Mouse (Mus musculus): Measurements from ENCODE around the gene Atxn10. TPM values are rescaled to one million over a fixed set of nuclear protein-coding genes. Genes with fewer than 3 reads are reported as not detected.
A peak's percentile ranks its signal among the peaks of the same experiment; 100 is the strongest.

Atxn10 gene
- total RNA-seq, 2 experiments from 2014 or later = 108 to 119 TPM

DNA sequence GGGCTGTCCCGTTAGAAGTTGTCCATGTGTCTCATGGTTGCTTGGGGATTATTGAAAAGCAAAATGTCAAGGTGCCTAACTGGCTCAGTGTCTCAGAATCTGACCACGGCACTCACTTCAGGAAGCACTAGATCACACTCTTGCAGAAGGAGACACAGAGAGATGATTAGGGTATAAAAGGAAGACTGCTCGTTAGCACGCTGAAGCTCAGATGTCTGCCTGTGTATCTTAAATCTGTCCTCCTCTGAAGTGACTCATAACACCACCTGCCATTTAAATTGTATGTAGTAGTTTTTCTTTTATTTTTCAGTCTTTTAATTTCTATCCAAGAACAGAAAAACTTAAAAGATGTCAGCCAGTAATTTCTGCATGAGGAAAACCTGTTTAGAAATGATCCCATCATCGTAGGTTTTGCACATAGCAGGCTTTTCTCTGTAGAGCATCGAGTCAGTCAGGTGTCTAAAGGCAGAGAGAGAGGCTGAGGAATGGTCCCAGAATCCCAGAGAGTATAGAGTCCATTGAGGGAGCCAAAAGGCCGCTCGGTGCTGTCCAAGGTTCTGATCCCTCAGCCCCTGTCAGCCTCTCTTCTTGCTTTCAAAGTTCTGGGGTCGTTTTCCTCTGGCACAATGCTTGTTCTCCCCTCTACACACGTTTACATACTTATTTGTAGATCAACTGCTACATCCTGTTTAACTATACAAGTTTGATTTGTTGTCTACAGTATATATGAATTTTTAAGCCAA, 128.9 kb downstream of the Atxn10 start:
- no peak for DNase-seq (ENCODE audit: low spot score in 2 of 2)

DNA sequence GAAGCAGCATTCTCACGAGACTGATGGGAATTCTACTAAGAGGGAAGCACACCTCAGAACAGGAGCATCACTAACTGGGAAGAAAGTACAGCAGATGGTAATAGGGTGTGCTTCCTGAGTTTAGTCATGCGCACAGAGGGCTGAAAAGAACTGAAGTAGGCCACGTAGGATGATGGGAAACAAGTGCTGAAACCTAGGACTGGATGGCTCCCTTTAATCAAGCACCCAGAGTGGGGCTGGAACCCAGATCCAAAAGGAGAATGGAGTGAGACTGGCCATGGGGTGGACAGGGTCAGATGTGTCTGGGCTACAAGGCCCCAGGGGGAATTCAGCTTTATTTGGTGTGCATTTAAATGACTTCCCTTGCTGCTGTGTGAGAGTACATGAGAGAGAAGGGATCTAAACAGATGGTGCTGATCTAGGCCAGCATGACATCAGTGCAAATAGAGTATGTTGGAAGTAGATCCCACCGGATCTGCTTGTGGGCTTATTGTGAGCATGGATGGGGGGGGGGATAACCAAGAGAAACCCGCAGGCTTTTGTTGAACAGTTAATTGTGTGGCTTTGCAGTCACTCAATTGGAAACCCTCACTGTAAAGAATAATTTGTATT, 130.5 kb downstream of the Atxn10 start:
- no peak for DNase-seq (ENCODE audit: low spot score in 2 of 2)

DNA sequence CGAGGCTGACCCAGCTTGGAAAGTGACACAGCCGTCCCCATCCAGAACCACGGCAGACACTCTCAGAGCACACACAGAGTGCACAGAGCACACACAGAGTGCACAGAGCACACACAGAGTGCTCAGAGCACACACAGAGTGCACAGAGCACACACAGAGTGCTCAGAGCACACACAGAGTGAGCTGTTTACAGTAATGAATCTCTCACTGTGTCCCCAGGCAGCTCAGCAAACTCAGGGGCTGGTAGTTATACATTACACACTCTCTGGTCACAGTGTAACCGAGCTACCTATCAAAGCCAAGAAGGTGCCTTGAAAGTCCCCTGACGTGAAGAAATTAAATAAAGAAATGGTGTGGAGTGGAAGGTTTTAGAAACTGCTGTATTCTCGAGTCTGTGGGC, 133.4 kb downstream of the Atxn10 start:
- DNase-seq (ENCODE audit: low spot score in 2 of 2) = no peak

DNA sequence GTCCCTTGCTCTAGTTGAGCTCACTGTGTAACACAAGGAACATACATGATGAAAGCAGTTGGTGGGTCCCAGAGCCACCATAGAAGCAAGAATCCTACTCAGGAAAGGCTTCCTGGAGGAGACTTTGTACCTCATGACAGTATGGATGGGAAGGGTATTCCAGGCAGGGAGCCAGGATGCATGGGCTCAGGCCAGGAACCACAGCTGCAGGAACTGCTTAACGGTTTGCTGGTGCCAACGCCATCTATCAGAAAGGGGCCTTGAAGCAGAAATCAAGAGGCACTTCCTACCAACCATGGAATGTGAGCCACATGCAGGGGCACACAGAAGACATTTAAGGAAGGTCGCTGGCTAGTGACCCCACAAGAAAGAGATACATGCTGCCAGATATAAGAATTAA, 138.7 kb downstream of the Atxn10 start:
- DNase-seq (ENCODE audit: low spot score in 2 of 2) = no peak

DNA sequence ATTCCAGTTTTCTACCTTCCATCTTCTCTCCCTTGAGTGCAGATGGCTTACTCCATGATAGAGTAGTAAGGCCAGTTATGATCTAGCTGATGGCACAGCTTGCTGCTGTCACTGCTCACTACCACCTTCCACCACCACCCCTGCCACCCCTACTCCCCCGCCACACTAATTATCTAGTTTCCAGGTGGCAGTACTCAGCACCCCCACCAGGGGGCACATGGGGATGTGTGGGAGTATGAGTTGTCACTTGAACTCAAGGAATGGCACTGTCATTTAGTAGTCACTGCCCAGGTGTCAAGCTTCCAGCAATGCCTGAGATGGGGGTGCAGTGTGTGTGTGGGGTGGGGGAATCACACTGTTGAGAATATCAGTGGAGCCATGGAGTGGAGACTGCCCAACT, 141.5 kb downstream of the Atxn10 start:
- peak; percentile 72 to 78 for DNase-seq (ENCODE audit: low spot score in 2 of 2)

DNA sequence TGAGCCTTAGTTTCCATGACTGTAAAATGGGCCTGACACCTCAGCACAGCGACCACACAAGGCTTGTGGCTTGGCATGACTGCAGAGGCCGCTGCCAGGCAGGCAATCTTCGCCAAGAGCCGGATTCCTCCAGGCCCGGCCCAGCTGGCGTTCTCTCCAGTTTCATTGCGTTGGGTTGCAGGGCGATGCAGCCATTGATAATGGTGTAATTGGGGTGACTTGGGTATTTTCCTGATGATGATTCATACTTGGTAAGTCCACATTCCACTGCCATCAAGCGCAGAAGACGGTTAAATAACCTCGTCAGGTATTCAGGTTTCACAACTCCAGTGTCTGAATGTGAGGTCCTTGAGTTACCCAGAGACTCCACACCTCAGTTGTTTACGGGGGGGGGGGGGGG, 143.3 kb downstream of the Atxn10 start:
- no peak for DNase-seq (ENCODE audit: low spot score in 2 of 2)

DNA sequence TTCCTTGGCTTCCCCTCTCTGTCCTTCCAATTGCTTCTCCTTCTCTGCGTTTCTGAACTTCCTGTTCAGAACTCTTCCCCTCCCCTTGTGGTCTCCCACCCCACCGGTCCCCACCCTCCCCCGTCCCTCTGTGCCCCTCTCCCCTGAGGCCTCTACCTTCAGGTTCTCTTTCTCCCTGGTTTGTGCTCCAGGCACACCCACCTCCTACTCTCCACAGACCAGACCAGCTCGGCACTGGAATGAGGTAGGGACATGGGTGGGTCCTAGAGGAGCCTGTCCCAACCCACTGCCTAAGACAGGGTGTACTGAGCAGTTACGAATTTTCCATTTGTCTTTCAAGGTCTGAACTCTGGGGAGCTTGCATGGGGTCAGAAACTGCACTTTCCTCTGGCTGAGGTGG, 143.9 kb downstream of the Atxn10 start:
- DNase-seq (ENCODE audit: low spot score in 2 of 2) = no peak

DNA sequence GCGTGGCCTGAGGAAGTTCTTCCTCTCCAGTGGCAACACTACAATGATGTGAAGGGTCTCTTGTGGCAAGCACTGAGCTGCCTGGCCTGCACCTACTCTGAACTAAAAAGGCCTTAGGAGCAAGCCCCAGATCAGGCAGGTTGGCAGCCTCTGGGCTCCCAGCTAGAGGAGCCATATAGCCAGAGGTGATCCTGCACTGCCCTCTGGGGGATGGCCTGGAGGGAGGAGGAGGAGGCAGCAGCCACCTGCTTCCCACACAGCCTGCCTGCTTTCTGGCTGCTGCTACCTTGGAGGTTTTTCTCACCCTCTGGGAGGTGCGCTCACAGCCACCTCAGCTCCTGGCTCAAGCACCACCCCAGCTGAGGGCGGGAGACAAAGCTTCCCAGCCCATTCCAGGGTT, 144.6 kb downstream of the Atxn10 start:
- DNase-seq (ENCODE audit: low spot score in 2 of 2) = no peak

DNA sequence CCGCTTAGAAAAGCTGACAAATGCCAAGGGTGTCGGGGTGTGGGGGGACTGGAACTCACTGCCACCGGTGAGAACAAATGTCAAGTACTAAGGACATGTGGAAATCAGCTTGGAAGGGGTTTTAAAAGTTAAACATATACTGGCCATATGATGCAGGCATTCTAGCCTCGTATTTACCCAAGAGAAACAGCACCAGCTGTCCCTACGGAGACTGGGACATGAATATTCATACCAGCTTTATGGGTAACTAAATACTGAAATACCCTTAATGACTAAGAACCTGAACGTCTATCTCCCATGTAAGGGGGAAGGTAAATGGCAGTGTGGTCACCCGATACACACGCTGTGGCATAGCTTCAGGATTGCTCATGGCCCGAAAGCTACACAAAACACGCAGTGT, 152.9 kb downstream of the Atxn10 start:
- no peak for DNase-seq (ENCODE audit: low spot score in 2 of 2)

DNA sequence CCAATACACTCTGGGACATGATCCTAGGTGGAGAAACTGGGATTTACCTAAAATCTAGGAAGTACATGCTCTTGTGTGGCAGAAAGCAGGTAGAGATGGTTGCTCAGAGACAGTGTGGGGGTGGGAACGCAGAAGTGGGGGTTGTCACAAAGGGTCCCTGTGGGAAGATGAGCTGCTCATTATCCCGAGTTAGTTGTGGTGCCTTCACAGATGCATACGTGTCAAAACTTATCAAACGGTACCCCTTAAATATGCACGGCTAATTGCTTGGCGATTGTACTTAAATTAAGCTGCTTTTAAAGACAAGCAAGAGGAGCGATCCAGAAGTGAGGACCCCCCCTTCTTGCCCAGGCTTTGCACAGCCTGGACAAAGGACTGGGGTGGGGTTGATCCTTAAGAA, 153.7 kb downstream of the Atxn10 start:
- DNase-seq (ENCODE audit: low spot score in 2 of 2) = no peak

DNA sequence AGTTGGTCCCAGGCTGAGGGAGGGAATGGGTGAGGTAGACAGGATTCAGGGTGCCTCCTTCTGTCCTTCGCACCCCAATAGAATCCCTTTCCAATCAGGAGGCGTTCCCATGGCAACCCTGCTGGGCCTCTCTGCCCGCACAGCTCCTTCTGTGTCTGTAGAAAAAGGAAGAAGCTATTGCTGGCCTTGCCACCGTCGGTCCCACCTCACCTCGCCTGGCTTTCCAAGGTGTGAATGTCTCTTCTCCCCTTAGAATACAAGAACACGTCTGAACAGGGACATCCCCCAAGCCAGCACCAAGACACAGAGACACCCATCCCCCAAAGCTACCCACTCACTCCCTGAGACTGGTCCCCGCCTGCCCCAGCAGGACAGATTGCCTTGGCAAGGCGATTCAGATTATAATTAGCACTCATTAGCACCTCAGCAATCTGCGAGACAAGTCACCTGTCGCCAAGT, 158.1 kb downstream of the Atxn10 start:
- no peak for DNase-seq (ENCODE audit: low spot score in 2 of 2)

DNA sequence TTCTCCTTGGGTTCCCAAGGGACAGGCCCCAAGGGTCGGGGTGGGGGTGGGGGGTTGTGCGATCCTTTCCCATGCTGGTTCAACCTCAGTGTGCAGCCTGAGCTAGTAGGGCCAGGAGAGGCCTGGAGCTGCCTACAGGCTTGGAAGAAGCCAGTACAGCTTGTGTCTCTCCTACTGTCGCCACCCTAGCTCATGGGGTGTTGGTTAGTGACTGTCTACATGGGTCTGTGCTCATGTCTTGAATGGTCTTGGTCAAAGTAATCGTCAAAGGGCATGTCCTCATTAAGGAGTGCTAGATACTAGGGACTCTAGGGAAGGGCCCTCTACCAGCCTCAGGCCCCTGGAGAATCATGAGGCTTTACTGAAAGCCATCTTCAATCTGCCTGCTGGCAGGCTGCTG, 161.5 kb downstream of the Atxn10 start:
- DNase-seq (ENCODE audit: low spot score in 2 of 2) = no peak

DNA sequence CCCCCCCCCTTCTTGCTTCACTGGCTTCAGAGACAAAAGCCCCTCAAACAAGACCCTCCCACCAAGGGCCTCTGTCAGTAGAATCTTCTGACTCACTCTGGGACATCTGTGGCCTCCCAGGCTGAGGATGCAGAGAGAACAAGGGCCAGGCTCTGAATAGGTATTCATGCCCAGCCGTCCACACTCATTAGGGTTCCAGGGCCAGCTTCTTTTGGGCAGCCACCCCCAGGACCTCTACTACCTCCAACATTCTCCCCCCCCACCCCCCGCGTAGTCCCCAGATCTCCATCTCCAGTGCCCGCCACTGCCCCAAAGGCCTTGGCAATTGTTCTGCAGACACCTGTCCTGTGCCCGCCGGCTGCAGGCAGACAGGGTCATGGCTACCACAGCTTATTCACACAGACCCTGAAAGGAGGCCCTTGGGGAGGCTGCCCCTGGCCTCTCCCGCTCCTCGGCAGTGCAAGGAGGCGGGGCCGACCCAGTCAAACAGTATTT, 162.0 kb downstream of the Atxn10 start:
- no peak for DNase-seq (ENCODE audit: low spot score in 2 of 2)

DNA sequence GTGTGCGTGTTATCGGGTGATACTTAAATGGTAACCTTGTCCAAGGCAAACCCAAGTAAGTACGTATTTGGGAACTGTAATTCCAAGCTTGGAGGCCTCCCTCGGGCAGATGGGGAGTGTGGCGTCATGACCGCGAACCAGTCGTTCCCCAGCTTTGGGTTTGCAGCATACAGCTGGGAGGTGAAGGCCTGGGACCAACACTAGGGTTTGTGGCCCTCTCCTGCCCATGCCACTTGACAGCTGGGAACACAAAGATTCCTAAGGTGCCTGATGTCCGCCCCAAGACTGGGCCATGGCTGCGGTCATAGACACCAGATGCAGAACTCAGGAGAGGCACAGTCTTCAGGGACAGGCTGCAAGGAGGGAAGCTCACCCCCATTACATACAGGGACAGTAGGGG, 164.2 kb downstream of the Atxn10 start:
- DNase-seq (ENCODE audit: low spot score in 2 of 2) = no peak

DNA sequence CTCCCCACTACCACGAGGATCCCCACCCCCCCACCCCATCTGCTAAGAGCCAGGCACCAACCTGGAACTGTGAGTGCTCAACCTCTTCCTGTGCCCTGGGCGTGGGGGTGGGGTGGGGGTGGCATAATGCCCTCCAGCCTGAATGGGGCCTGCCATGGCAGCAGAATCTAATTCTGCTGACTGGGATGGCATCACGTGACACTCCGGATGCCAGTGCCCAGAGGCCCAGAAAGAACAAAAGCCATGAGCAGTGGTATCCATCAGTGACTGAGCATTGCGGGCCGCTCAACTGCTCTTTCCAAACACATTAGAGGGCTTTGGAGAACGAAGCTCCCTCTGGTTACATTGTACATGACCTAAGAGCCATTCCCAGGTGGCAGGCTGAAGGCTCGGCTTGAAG, 167.1 kb downstream of the Atxn10 start, which contains the start of gene 7530416G11Rik:
7530416G11Rik (minus strand) TSS at position 101 of the 400 bp plus-strand sequence.
- no peak for DNase-seq (ENCODE audit: low spot score in 2 of 2)

DNA sequence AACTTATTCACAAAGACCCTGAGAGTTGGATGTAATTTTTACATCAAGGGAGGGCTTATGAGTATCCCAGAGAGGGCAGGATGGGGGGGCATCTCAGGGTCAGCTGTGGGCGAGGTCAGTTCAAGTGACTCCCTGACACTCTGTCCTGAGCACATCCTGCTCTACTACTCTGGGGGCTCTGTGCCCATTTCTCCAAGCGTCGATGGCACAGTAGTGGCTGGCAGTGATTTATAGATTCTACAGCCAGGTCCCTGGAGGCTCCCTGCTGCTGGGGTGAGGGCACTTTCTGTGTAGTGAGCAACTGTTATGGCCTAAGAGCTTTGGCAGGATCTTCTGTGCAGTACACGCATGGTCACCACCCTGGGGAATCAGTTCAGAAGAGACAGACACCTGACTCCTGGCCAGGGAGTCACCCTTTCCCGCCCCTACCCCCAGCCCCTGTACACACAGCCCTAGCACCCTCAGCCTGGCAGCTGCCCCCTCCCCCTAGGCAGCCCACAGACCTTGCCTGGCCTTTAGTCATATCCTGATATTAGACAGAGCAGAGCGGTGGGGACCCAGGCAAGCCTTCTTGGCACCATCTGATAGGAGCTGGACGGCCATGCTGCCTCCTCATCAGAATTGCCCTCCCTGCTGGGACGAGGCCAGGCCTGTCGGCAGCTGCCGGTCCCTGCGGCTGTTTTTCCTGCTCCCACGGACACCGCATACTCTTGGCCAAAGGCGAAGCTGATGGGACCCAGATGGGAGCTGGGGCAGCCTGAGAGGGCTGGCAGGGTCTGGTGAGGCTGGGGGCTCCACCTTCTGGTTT, 169.3 kb downstream of the Atxn10 start:
- DNase-seq (ENCODE audit: low spot score in 2 of 2) = no peak

DNA sequence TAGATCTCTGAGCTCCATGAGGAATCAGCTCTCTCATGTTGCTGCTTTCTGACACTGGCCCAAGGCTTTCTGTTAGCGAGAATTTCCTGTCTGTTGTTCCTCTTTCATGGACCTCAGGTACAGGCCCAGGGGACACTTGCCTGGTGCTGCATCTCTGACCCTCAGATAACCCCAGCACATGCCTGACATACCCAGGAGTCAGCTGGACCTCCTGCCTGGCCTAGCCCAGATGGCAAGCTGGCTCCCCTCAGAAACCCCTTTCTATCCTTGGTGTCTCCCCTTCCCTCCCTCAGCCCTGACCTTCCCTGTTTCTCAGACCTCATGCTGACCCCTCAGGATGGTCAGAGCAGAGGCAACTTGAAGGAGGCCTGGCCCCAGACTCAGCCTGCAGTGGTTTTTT, 170.6 kb downstream of the Atxn10 start:
- no peak for DNase-seq (ENCODE audit: low spot score in 2 of 2)

DNA sequence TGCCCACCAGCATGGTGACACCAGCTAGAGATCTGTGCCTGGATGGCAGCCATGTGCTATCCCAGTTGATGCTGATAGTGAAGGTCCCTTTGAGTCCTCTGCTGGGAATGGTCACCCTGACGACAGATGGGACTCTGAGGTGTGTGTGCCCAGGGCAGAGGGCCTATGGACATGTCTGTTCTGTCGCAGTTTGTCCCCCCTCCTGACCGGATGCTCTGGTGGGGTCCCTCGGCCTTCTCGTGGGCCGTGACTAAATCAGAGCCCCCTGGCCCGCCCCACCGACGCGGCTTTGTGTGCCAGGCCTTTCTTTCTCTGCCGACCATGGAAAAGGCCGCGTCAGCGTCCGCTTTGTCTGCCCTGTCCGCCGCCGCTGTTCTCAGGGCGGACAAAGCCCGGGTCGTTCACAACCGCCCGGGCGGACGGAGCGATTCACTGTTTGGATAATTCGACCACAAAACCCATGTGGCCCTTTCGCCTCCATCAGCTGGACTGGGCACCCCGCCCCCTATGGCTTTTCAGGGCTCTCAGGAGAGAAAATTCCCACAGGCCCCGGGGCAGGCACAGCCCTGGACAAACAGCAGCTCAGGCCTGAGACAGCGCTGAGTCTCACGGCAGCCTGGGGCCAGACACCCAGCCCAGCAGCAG, 171.4 kb downstream of the Atxn10 start:
- DNase-seq (ENCODE audit: low spot score in 2 of 2) = no peak
